Mouse (Mus musculus): ENCODE measurements around the gene Fars2.

DNA sequence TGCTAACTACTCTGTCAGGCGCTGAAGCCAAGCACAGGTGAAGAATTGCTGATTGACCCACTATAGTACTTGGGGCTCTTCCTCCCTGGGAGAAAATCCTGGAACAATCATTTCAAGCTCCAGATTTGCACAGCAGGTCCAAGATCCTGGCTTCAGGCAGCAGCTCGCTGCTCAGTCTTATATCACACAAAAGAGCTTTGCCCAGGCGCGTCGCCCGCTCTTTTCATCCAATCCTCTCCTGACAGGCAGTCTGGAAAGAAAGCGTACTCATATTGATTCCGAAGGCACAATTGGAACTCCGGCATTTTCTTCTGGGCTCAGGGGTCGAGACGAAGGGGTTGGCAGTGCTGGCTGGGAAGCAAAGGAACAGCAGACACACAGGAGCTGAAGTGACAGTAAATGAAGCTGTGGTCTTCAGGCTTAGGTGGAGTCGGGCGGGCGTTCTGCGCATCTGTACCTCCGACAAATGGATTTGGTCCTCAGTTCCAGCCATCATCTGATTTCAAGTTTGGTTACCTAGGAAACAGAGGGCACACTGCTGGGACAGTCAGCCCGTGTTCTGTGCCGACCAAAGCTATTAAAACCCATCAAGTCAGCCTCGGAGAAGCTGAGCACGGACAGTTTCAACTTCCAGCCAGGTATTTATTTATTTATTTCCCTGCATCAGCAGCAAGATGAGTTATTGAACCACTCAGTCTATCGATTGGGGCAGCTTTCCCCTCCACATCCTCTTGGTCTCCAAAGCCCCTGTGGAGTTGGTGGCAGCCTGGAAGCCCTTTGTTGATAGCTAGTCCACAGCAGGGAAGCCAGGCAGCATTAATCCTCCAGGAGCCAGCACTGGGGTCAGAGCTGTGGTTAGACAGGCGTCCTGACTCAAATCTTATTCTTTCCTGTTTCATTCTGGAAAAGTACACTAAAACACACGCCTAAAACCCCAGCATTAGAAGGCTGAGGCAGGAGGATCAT lies 495.9 kb downstream of the Fars2 start:
- TF ChIP-seq POLR2A (IDR thresholded peaks at IDR 0.05; ENCODE audit: low read depth, low read length) (no peak), CTCF (IDR thresholded peaks at IDR 0.05; ENCODE audit: extremely low read depth, insufficient read length, insufficient replicate concordance, low read depth, low read length) (no peak)

All from small intestine, adult 2 months (tissue).